ENCODE assay signal across 11 mouse cellular contexts in genomic region chr3:60504775-60505430, GRCm38 (mm10). TPM values are rescaled to one million over a fixed set of nuclear protein-coding genes. Genes with fewer than 3 reads are reported as not detected.
DNase-seq lines count a peak whose midpoint lies in the region; ATAC-seq and TF ChIP-seq lines count a peak whose summit lies in the region.
"Had no signal": no experiment of that assay in that cellular context is flagged by ENCODE, and none has a peak within 500 bp of the region (broad histone marks: within the 10 kb centered on the region; RNA-seq: fewer than 3 reads in every experiment).

No protein-coding gene starts in this region.

- TF ChIP-seq CTCF in CH12.LX (conservative IDR thresholded peaks at IDR 0.05 in 1 of 2, IDR thresholded peaks at IDR 0.05 in 1 of 2; ENCODE audit: low read depth in 2 of 2, low read length in 2 of 2): no peak

- H3K4me2 ChIP-seq in heart, embryonic 15.5 days: peak overlapping the region; percentile 3; the same call in 1 of the 2 replicates
- peak overlapping the region; percentile 95 for H3K4me2 ChIP-seq in CH12.LX (ENCODE audit: insufficient read depth, low read depth, poor library complexity, severe bottlenecking)
- peak overlapping the region; percentile 50 for H3K4me2 ChIP-seq in lung, embryonic 16.5 days (ENCODE audit: low read depth, low read length)
- H3K4me2 ChIP-seq: hindbrain, embryonic 12.5 days had no signal

- dilution Hi-C loops in CH12.LX (cut with MboI; ENCODE audit: extremely low pct_ligation_motif_present, extremely low pct_unique_long_range_greater_than_20kb, low sequenced_read_pairs): no loop called here

- no peak overlapping the region for H3K4me3 ChIP-seq in heart, embryonic 15.5 days
- peak overlapping the region; percentile 53 to 89 (median 68) for H3K4me3 ChIP-seq in CH12.LX (replicated peaks in 1 of 3; ENCODE audit: low read depth in 2 of 3, low read length in 2 of 3, poor library complexity in 1 of 3)
- H3K4me3 ChIP-seq in lung, embryonic 16.5 days (ENCODE audit: low read length): peak overlapping the region; percentile 36
- H3K4me3 ChIP-seq: hindbrain, embryonic 12.5 days had no signal

- H3K9me3 ChIP-seq in heart, embryonic 15.5 days (replicated peaks): no peaks in the 10 kb centered on the region
- no peaks in the 10 kb centered on the region for H3K9me3 ChIP-seq in CH12.LX (replicated peaks; ENCODE audit: low read length)
- H3K9me3 ChIP-seq in lung, embryonic 16.5 days (ENCODE audit: control insufficient read depth, low read length): no peaks in the 10 kb centered on the region
- H3K9me3 ChIP-seq: hindbrain, embryonic 12.5 days had no signal

- peaks cover 91% of the 10 kb centered on the region for H3K79me2 ChIP-seq in CH12.LX (replicated peaks; ENCODE audit: control insufficient read depth, extremely low read depth, insufficient read depth, poor library complexity, severe bottlenecking)

- in situ Hi-C loops in CH12.LX (cut with MboI; ENCODE audit: low pct_ligation_motif_present, low pct_unique_long_range_greater_than_20kb, low sequenced_read_pairs): no loop called here

- peak; percentile 74 for TF ChIP-seq EP300 in CH12.LX (IDR thresholded peaks at IDR 0.05; ENCODE audit: low read length)

- WGBS in heart, embryonic 15.5 days: 49% methylated on average over 5 of the region's 5 CpGs
- 19% methylated on average over 5 of the region's 5 CpGs for WGBS in lung, embryonic 16.5 days

- TF ChIP-seq POLR2A in CH12.LX (IDR thresholded peaks at IDR 0.05; ENCODE audit: low read depth, low read length): peak; percentile 42; the same call in 1 of the 2 replicates

- ATAC-seq in heart, embryonic 15.5 days (replicated peaks; ENCODE audit: insufficient number of reproducible peaks, insufficient read depth, low FRiP score, low read depth): no peak
- ATAC-seq in lung, embryonic 16.5 days (ENCODE audit: low read depth): no peak

- no peak for TF ChIP-seq RAD21 in CH12.LX (IDR thresholded peaks at IDR 0.05; ENCODE audit: low read depth, low read length)

- no peak overlapping the region for H3K9ac ChIP-seq in heart, embryonic 15.5 days
- peak overlapping the region; percentile 87 for H3K9ac ChIP-seq in CH12.LX (ENCODE audit: insufficient read depth, low read depth)
- peak overlapping the region; percentile 54 for H3K9ac ChIP-seq in lung, embryonic 16.5 days (ENCODE audit: low read length)
- H3K9ac ChIP-seq: hindbrain, embryonic 12.5 days had no signal

- H3K36me3 ChIP-seq in heart, embryonic 15.5 days: no peaks in the 10 kb centered on the region
- H3K36me3 ChIP-seq in CH12.LX (replicated peaks in 1 of 2; ENCODE audit: control insufficient read depth in 1 of 2, insufficient read depth in 1 of 2, low read length in 1 of 2): peaks cover 6 to 22% of the 10 kb centered on the region in 2 experiments
- H3K36me3 ChIP-seq in lung, embryonic 16.5 days (ENCODE audit: control insufficient read depth, insufficient read depth, low read length): no peaks in the 10 kb centered on the region
- H3K36me3 ChIP-seq: hindbrain, embryonic 12.5 days had no signal

- no peaks in the 10 kb centered on the region for H3K27me3 ChIP-seq in heart, embryonic 15.5 days
- no peaks in the 10 kb centered on the region for H3K27me3 ChIP-seq in CH12.LX (replicated peaks)
- H3K27me3 ChIP-seq in lung, embryonic 16.5 days (ENCODE audit: control insufficient read depth, insufficient read depth, low read depth, low read length): no peaks in the 10 kb centered on the region
- H3K27me3 ChIP-seq: hindbrain, embryonic 12.5 days had no signal

- H3K4me1 ChIP-seq in heart, embryonic 15.5 days (replicated peaks): peaks cover 42% of the 10 kb centered on the region
- H3K4me1 ChIP-seq in CH12.LX (ENCODE audit: control insufficient read depth in 1 of 2, insufficient read depth in 2 of 2): peaks cover 12 to 50% of the 10 kb centered on the region in 2 experiments
- H3K4me1 ChIP-seq in lung, embryonic 16.5 days (replicated peaks; ENCODE audit: control insufficient read depth, insufficient read depth, low read length): peaks cover 17% of the 10 kb centered on the region

- no peak for DNase-seq in heart, adult 11 months
- DNase-seq in CH12.LX (ENCODE audit: extremely low read depth): no peak
- peak; percentile 30 for DNase-seq in brain, adult 2 months (ENCODE audit: low read depth, low spot score)
- no peak for DNase-seq in kidney, postnatal 14 days
- no peak for DNase-seq in spleen, postnatal 4 days (ENCODE audit: low spot score in 2 of 2)
- DNase-seq in frontal cortex, postnatal 36 days (ENCODE audit: low spot score in 2 of 2): no peak
- DNase-seq: cerebellum, adult 11-12 months; left cerebral cortex, postnatal 4 days had no signal

- H3K27ac ChIP-seq in heart, embryonic 15.5 days: peak overlapping the region; percentile 16; the same call in 1 of the 2 replicates
- peak overlapping the region; percentile 74 for H3K27ac ChIP-seq in CH12.LX (ENCODE audit: insufficient read depth, low read depth)
- peak overlapping the region; percentile 59 for H3K27ac ChIP-seq in lung, embryonic 16.5 days (ENCODE audit: low read length)
- H3K27ac ChIP-seq: hindbrain, embryonic 12.5 days had no signal

TF ChIP-seq in CH12.LX, 34 proteins besides CTCF, POLR2A, EP300 and RAD21:
- TF ChIP-seq GABPA (IDR thresholded peaks at IDR 0.05; ENCODE audit: insufficient replicate concordance, low read depth, low read length) (no peak), ETS1 (conservative IDR thresholded peaks at IDR 0.05; ENCODE audit: low read depth, low read length) (peak; percentile 74), MXI1 (IDR thresholded peaks at IDR 0.05; ENCODE audit: low read depth, low read length) (no peak), JUN (IDR thresholded peaks at IDR 0.05; ENCODE audit: insufficient read depth, low read depth, low read length) (peak; percentile 63), POLR2AphosphoS2 (IDR thresholded peaks at IDR 0.05; ENCODE audit: low read depth, low read length) (0 out of 2 replicates have a peak, but pooled peaks have one; percentile 52), UBTF (IDR thresholded peaks at IDR 0.05; ENCODE audit: low read depth, low read length) (no peak), BHLHE40 (IDR thresholded peaks at IDR 0.05; ENCODE audit: low read depth, low read length) (peak; percentile 58), MYC (IDR thresholded peaks at IDR 0.05; ENCODE audit: low read depth, low read length) (no peak), CHD1 (IDR thresholded peaks at IDR 0.05; ENCODE audit: low read depth, low read length) (peak; percentile 95), ZNF384 (IDR thresholded peaks at IDR 0.05; ENCODE audit: low read depth, low read length) (peak; percentile 89), ZMIZ1 (IDR thresholded peaks at IDR 0.05; ENCODE audit: low read depth, low read length) (no peak), IRF4 (IDR thresholded peaks at IDR 0.05; ENCODE audit: low read depth, low read length) (peak; percentile 68), MEF2A (IDR thresholded peaks at IDR 0.05; ENCODE audit: borderline replicate concordance, low read depth, low read length) (peak; percentile 66), TCF12 (IDR thresholded peaks at IDR 0.05; ENCODE audit: low read depth, low read length) (peak; percentile 31; the same call in 1 of the 2 replicates), ELF1 (IDR thresholded peaks at IDR 0.05; ENCODE audit: low read depth, low read length) (no peak), NELFE (IDR thresholded peaks at IDR 0.05; ENCODE audit: low read depth, low read length) (peak; percentile 27; the same call in 1 of the 2 replicates), SIN3A (IDR thresholded peaks at IDR 0.05; ENCODE audit: low read length) (no peak; the same call in 1 of the 2 replicates), CHD2 (IDR thresholded peaks at IDR 0.05; ENCODE audit: low read length) (peak; percentile 38; the same call in 1 of the 2 replicates), ZKSCAN1 (IDR thresholded peaks at IDR 0.05; ENCODE audit: borderline replicate concordance, low read depth, low read length) (no peak), NRF1 (IDR thresholded peaks at IDR 0.05; ENCODE audit: low read depth, low read length) (no peak), JUND (conservative IDR thresholded peaks at IDR 0.05; ENCODE audit: low read depth, low read length) (peak; percentile 63; the same call in 1 of the 2 replicates)

RNA-seq across cellular contexts. Expression of gene Mbnl1, which starts 32.3 kb away (rescaled TPM):
- polyA plus RNA-seq in heart, embryonic 15.5 days (2015; fragmentation: Nextera tagmentation; extraction: Ambion mirVana): 72.9 and 82.7 TPM in 2 replicates
- 249 and 276 TPM in 2 replicates for total RNA-seq in CH12.LX (2012; rRNA removed)
- total RNA-seq in CH12.LX (2014; rRNA removed): 332 and 386 TPM in 2 replicates
- polyA plus RNA-seq in CH12.LX (2012; ENCODE audit: insufficient read length, low read depth): 151 and 174 TPM in 2 replicates
- polyA plus RNA-seq in lung, embryonic 16.5 days (2015; fragmentation: Nextera tagmentation; extraction: Ambion mirVana): 180 and 188 TPM in 2 replicates

Comparison
In these comparisons a context has a peak if more than half of its experiments do, and no peak if none do; other contexts are left out.
1. H3K27ac ChIP-seq: peak in every context shown above with its lines; median percentile 74 in CH12.LX; 59 in lung, embryonic 16.5 days; 16 in heart, embryonic 15.5 days.
2. H3K4me2 ChIP-seq: peak in every context shown above with its lines; median percentile 95 in CH12.LX; 50 in lung, embryonic 16.5 days; 3 in heart, embryonic 15.5 days.